Mouse (Mus musculus) kidney, adult 2 months (tissue): ENCODE results near the gene Kif2a. TPM values are rescaled to one million over a fixed set of nuclear protein-coding genes. Genes with fewer than 3 reads are reported as not detected.
A peak's percentile ranks its signal among the peaks of the same experiment; 100 is the strongest.

Experiments used
- DNase-seq: peaks from one replicate; pipeline ENCODE4 v3.0.0; 2021
- H3K27ac ChIP-seq: fragments of 200-500 bp; 2 replicates; pipeline ENCODE4 v1.5.1; 2012; ENCODE audit warnings: low read depth, low read length, control low read depth, inconsistent platforms; ENCODE audit not compliant: insufficient read depth
- H3K27me3 ChIP-seq: fragments of 200-500 bp; replicated peaks from 2 replicates; pipeline ENCODE4 v1.6.1; 2012; ENCODE audit warnings: mild to moderate bottlenecking, moderate library complexity, low read length, inconsistent platforms; ENCODE audit not compliant: control insufficient read depth, insufficient read depth
- H3K36me3 ChIP-seq: fragments of 200-500 bp; 2 replicates; pipeline ENCODE4 v1.6.1; 2012; ENCODE audit warnings: mild to moderate bottlenecking, moderate library complexity, low read length, inconsistent platforms; ENCODE audit not compliant: control insufficient read depth, insufficient read depth
- H3K4me1 ChIP-seq: fragments of 200-500 bp; 2 replicates; pipeline ENCODE4 v1.6.1; 2011; ENCODE audit warnings: low read length; ENCODE audit not compliant: control insufficient read depth, insufficient read depth
- H3K4me3 ChIP-seq: fragments of 200-500 bp; 2 replicates; pipeline ENCODE4 v1.5.1; 2011; ENCODE audit warnings: mild to moderate bottlenecking, low read depth, low read length, control low read depth; ENCODE audit not compliant: insufficient read depth
- CTCF ChIP-seq: fragments of 200-500 bp; conservative IDR thresholded peaks from 2 replicates; pipeline ENCODE4 v1.5.1; 2011; ENCODE audit warnings: low read depth, mild to moderate bottlenecking, control low read depth, low read length, moderate library complexity, mixed read lengths; ENCODE audit not compliant: insufficient read depth, insufficient read length
- POLR2A ChIP-seq: fragments of 200-500 bp; IDR thresholded peaks from one replicate; pipeline ENCODE4 v1.6.1; 2011; ENCODE audit warnings: low read depth, low read length, control low read depth
- WGBS: fragments of 180-500 bp; shearing (Covaris S2); methylation state at CpG from one replicate; pipeline ENCODE4 v1.1.7; 2018; 5-methylcytosine and 5-hydroxymethylcytosine counted together
- polyA plus RNA-seq: library from polyadenylated mRNA; depleted of rRNA; stranded (reverse); fragments of >200 nt; gene quantifications from 2 replicates; pipeline ENCODE4 v1.2.3, GENCODE M21; 2012; rRNA removed

Kif2a gene
- polyA plus RNA-seq: 1.5 and 2.5 TPM in 2 replicates

GRCm38 (mm10) chr13:107021461-107022265, at the start of gene Kif2a:
Gene Kif2a, minus strand, starts transcription at chr13:107022126.
- WGBS: under 1% methylated on average over 86 of the region's 87 CpGs
- no peak for TF ChIP-seq CTCF
- TF ChIP-seq POLR2A: no peak
- peak within 1 kb of the TSS; percentile 78 for H3K27ac ChIP-seq
- peak within 1 kb of the TSS; percentile 94 for H3K4me3 ChIP-seq
- H3K27me3 ChIP-seq: no peaks in the 10 kb centered on the region
- peak; percentile 54 for DNase-seq
- no peaks in the 10 kb centered on the region for H3K36me3 ChIP-seq
- no peaks in the 10 kb centered on the region; the same call in 1 of the 2 replicates for H3K4me1 ChIP-seq

GRCm38 (mm10) chr13:107069061-107069460, 47.1 kb upstream of the Kif2a start:
- Histone ChIP-seq H3K27ac (no peak overlapping the region), H3K4me3 (no peak overlapping the region), H3K27me3 (no peaks in the 10 kb centered on the region), H3K36me3 (no peaks in the 10 kb centered on the region), H3K4me1 (0 out of 2 replicates have a peak, but pooled peaks cover 2% of the 10 kb centered on the region)
- TF ChIP-seq CTCF (no peak), POLR2A (no peak)
- WGBS: 90% methylated on average over 1 of the region's 1 CpGs
- DNase-seq: no peak

GRCm38 (mm10) chr13:107065098-107065855, 43.4 kb upstream of the Kif2a start:
- 79% methylated on average over 10 of the region's 10 CpGs for WGBS
- H3K4me1 ChIP-seq: no peaks in the 10 kb centered on the region
- TF ChIP-seq CTCF: no peak
- no peak for TF ChIP-seq POLR2A
- no peak overlapping the region for H3K4me3 ChIP-seq
- H3K36me3 ChIP-seq: no peaks in the 10 kb centered on the region
- no peaks in the 10 kb centered on the region for H3K27me3 ChIP-seq
- no peak for DNase-seq
- no peak overlapping the region for H3K27ac ChIP-seq

- H3K4me3 ChIP-seq: no peak overlapping the region
- no peaks in the 10 kb centered on the region for H3K4me1 ChIP-seq
- H3K27ac ChIP-seq: no peak overlapping the region
- H3K27me3 ChIP-seq: no peaks in the 10 kb centered on the region
- TF ChIP-seq CTCF: no peak
- no peak for TF ChIP-seq POLR2A
- H3K36me3 ChIP-seq: no peaks in the 10 kb centered on the region
- 75% methylated on average over 2 of the region's 2 CpGs for WGBS
- no peak for DNase-seq
These were observed 42.3 kb upstream of the Kif2a start for GRCm38 (mm10) chr13:107064263-107064662.

GRCm38 (mm10) chr13:107063115-107063807, 41.3 kb upstream of the Kif2a start:
- no peaks in the 10 kb centered on the region for H3K4me1 ChIP-seq
- no peak for TF ChIP-seq CTCF
- no peak for TF ChIP-seq POLR2A
- no peaks in the 10 kb centered on the region for H3K36me3 ChIP-seq
- H3K27me3 ChIP-seq: no peaks in the 10 kb centered on the region
- 39% methylated on average over 7 of the region's 7 CpGs for WGBS
- DNase-seq: no peak
- H3K27ac ChIP-seq: no peak overlapping the region
- no peak overlapping the region for H3K4me3 ChIP-seq

- Histone ChIP-seq H3K4me3 (no peak overlapping the region), H3K27me3 (no peaks in the 10 kb centered on the region), H3K36me3 (no peaks in the 10 kb centered on the region), H3K27ac (no peak overlapping the region), H3K4me1 (no peaks in the 10 kb centered on the region)
- no peak for TF ChIP-seq CTCF
- TF ChIP-seq POLR2A: no peak
- WGBS: 72% methylated on average over 7 of the region's 7 CpGs
- DNase-seq: no peak
These were observed 38.2 kb upstream of the Kif2a start for GRCm38 (mm10) chr13:107060098-107060497.

- no peak for DNase-seq
- Histone ChIP-seq H3K4me3 (no peak overlapping the region), H3K27ac (no peak overlapping the region), H3K36me3 (no peaks in the 10 kb centered on the region), H3K27me3 (no peaks in the 10 kb centered on the region), H3K4me1 (no peaks in the 10 kb centered on the region)
- WGBS: 75% methylated on average over 3 of the region's 3 CpGs
- TF ChIP-seq CTCF (no peak), POLR2A (no peak)
These were observed 37.5 kb upstream of the Kif2a start for GRCm38 (mm10) chr13:107059460-107059859.
